Mouse (Mus musculus) ovary, postnatal 10 days (tissue): ENCODE measurements around the gene Tm4sf20.

Experiments used
- DNase-seq: peaks from one replicate; pipeline ENCODE4 v3.0.0; 2022; ENCODE audit warnings: low spot score

Gene Tm4sf20

DNA sequence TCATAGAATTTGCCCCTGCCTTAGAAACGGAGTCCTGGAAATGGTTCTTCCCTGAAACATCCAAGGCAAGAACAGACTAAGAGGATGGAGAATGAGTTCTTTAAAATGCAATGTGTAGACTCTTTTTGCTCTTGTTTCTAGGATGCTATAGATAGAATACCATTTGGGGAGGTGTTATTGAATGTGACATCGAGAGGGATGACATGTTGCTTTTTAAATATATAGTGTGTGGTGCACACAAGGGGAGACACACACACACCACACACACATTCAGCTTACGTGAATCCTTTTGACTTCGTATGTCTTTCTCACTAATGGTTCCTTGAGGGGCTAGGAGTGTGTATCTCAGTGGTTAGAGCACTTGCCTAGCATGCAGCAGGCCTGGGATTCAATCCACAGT, 7.0 kb upstream of the Tm4sf20 start:
- DNase-seq: no peak

DNA sequence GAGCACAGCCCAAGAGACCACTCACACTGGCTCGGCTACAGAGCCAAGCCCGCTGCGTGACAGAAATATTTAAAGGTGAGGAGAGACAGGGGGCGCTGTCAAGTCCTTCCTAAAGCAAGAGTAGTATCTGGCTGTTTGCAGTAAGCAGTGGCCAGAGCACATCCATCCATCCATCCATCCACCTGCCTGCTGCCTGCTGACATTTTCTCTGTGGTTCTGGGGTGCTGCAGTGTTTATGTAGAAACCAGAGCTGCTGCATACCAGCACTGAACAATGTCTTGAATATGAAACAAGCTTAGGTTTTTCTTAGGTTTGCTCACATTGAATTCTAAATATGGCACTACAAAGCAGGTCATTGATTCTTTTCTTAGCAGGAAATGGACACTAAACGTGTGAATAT, 4.9 kb upstream of the Tm4sf20 start:
- no peak for DNase-seq

- DNase-seq: no peak
Observed at GRCm38 (mm10) chr1:82772428-82772827, 4.2 kb upstream of the Tm4sf20 start.

GRCm38 (mm10) chr1:82771022-82771586, 2.8 kb upstream of the Tm4sf20 start, which contains the start of gene Gm47791:
Gene Gm47791, minus strand, starts transcription at chr1:82771243.
- no peak for DNase-seq

DNA sequence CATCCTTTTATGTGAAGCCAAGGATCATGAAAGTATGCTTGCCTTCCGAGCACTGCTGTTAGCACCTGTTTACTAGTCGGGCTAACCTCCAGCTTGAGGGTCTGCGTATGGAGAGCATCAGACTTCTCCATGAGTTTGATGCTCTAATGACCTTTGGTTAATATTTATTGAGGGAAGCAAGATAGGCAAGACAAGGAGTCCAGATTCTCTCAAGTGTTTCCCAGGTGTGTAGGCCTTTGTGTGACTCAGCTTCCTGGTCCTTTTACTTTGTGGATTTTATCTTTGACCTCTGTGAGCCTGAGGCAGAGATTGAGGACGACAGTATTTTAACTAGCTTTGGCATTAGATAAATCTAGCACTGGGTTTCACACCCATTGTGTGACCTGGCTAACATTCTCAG, 1.6 kb downstream of the Tm4sf20 start:
- DNase-seq: no peak

DNA sequence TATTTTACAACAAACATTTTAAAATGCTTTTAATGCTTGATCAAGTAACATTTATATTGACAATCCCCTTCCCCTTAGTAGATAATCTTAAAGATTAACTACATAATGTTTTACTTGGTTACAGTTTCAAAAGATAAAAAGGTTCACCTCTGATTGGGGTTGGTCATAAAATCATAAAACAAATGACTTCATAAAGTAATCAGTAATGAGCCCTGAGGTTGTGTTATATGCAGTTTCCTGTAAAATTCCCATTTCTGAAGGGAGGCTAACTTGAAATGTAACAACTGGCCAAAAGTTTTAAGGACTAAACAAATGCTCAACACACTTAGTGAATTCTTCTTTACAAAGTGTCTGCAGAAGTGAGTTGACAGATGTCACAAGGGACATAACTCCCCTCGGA, 2.0 kb downstream of the Tm4sf20 start:
- DNase-seq: no peak

DNA sequence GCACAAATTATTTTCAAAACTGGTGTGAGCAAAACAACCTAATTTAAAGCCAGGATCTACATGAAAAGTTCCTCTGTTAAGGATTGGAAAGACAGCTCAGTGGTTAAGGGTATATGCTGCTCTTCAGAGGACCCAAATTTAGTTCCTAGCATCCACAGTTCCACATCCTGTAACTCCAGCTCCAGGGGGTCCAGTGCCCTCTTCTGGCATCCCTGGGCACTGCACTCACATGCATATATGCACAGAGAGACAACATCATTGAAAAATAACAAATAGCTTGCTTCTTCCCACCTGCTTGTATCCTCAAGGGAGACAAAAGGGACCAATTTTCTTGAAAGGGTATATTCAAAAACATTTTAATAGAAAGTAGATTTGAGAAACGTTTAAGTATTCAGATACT, 6.0 kb downstream of the Tm4sf20 start:
- DNase-seq: no peak

DNA sequence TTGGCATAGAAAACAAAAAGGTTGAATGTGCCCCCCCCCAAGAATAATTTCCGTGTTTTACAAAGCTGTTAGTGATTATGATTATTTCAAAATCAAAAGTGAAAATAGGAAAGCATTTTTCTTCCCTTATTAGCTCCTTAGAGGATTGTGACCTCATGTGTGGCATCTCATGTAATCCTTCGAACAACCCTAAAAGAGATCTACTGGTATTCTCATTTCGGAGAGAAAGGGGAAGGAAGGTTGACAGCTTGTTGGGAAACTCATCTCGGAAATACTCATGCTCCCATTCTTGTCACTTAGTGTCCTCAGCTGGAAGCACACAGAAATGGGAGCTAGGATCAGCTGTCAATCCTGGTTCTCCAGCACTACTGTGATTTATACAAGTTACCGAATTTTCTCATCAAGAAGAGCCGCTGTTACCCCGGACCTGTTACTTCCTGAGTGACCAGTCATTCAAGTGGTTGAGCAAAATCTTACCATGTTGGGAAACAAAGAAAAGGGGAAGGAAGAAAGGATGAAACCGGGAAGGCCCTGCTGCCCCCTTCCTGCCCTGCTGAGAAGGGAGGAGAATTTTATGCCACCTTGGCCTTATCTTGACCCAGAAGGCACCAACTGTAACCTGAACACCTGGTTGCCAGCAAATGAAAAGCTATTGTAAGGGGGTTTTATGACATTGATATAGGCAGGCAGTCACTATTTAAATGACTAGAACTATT, 6.6 kb downstream of the Tm4sf20 start:
- no peak for DNase-seq

DNA sequence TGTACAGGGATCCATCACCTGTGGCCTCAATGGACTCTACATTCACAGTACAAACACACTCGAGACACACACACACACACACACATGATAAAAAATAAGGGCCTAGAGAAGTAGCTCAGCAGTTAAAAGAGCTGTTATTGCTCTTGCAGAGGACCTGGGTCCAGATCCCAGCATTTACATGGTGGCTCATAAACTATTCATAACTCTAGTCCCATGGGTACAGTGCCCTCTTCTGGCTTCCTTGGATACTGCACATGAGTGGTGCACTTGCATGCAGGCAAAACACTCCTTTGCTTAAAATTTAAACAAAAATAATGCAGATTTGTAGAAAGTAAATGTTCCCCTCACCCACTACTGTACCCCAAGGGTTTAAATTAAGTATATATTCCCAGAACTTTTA, 8.7 kb downstream of the Tm4sf20 start:
- no peak for DNase-seq

GRCm38 (mm10) chr1:82747714-82748452, 20.4 kb downstream of the Tm4sf20 start:
- no peak for DNase-seq

DNA sequence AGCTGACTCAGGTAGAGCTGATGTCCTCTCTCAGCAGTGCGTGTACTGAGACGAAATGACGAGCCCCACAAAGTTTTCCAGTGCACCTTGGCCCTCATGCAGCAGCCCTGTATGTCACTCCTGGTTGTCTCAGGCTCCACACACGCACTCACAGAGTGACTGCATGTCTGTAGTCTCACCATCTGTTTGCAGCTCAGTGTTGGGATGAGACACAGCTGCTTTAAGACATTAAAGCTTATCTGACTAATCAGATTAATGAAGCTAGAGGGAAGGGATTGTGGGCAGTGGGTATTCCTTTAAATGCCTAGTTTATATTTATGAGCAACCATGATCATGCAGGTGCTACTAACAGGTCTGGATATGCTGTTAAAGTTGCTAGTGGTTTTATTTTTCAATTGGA, 21.9 kb downstream of the Tm4sf20 start:
- DNase-seq: no peak

- DNase-seq: no peak
Observed at GRCm38 (mm10) chr1:82743962-82744361, 24.3 kb downstream of the Tm4sf20 start.

DNA sequence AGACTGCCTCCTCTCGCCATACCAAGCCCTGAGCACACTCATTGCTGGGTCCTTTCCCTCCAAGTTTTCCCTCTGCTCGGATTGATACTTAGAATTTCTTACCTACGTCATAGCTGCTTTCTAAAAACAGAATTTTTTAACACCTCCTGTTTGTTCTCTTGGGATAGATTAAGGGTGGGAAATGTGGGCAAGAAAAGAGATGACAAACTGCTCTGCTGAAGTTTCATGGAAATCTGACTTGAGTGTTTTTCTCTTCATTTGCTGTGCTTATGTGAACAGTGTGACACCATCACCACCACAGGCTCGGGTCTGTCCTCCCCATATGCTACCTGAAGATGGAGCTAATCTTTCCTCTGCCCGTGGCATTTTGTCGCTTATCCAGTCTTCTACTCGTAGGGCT, 26.7 kb downstream of the Tm4sf20 start:
- no peak for DNase-seq

DNA sequence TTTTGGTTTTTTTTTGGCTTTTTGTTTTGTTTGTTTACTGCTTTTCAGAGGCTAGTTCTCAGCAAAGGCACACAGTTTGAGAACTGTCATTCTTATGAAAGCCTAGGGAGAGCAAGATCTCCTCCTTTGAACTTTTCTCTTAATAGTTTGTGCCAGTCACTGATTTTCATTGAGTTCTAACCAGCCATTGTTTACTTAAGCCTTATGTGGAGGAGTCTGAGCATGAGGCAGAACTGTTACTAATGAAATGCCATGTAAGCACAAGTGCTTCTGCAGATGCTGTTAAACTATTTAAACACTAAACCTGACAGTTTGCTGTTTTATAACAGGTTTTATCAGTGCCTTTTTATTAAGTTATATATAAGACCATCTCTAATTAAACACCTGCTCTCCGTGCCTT, 30.2 kb downstream of the Tm4sf20 start:
- no peak for DNase-seq

- no peak for DNase-seq
Observed at GRCm38 (mm10) chr1:82733357-82733756, 34.9 kb downstream of the Tm4sf20 start.

DNA sequence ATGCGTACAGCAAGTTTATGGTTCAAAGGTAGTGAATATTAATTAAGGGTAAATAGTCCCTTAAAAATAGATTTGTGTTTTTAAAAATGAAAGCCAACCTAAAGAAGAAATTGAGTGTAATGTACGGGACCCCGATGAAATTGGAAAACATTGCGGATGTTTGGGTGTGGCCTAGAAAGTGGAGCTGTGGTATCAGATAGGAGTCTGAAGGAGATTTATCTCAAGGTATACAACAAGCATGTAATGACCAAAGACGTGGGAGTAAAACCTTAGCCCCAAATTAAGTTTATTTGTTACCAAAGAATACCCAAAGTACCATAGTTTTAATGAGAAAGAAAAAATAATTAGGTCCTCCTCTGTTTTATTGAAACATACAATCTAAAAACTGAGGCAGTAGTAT, 41.8 kb downstream of the Tm4sf20 start:
- DNase-seq: no peak

DNA sequence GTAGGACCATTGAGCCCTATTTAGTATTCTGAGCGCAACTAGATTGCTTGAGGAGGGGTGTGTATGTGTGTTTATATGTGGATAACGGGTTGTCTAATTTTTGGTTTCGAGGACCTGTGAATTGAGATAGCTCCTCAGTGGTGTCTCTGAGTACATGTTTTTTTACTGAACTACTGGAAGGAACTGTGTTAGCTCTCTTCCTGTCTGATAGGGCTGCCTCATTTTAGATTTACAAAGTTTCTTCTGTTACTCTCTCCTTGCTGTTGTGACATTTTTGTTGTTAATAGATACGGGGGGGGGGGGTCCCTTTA, 42.4 kb downstream of the Tm4sf20 start:
- no peak for DNase-seq

GRCm38 (mm10) chr1:82725026-82725874, 43.0 kb downstream of the Tm4sf20 start:
- DNase-seq: no peak

DNA sequence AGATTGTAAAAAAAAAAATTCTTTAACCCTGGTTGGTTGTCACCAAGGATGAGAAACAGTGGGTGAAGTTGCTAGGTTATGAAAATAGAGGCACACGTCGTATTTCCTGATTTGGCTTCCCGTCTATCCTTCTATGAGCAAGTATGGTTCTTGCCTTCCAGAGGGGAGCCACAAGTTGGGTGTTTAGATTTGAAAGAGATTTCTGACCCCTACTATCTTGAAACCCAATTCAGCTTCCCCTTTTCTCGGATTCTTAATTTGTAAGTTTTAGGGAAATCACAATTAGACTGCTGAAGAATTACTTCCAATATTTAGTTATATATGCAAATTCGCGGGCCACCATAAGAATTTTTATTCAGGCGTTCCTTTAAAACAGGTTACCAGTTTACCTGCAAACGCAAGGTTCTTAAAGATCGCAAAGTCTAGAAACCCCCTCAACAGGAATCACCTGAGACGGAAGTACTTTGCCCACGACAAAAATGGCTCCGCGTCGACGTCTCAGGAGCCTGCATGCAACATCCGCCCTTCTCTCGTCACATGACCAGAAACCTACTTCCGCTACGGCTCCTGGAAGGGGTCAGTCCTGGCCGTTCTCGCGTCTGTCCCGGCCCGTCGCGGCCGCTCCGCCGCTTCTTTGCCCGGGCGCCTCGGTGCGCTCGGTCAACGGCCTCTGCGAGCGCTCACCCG, 43.8 kb downstream of the Tm4sf20 start, which contains the start of gene Mff:
Gene Mff (plus strand): TSS at position 552 of the 687 bp plus-strand sequence.
- DNase-seq: peak; percentile 87

DNA sequence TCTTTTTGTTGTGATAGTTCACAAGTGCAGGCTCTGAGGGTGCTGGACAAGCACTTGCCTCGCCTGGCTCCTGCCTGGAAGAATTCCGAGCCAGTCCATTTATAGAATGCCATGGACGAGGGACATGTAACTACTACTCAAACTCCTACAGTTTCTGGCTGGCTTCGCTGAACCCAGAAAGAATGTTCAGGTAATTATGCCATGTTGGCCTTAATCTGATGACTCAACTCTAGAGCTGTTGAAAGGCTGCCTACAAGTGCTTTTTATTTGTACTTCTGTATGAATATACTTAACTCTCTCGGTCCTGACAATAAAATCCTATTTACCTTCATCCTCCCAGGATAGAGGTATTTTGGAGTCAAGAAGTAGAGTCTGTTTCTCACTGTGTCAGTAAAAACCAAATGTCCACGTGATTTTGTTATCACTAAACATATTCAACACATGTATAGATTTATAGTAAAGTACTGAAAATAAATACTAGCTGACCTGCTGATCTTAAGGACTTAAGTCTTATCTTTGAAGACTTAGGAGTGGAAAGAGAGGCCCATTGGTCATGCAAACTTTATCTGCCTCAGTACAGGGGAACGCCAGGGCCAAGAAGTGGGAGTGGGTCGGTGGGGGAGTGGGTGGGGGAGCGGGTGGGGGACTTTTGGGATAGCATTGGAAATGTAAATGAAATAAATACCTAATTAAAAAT, 50.3 kb downstream of the Tm4sf20 start:
- DNase-seq: no peak
